Mouse (Mus musculus): ENCODE measurements at regions not wholly inside any gene's neighbourhood (a gene's known extent, or its start where the extent isn't known, plus 50 kb on each side); places are given as distances from the start of the nearest gene placed in this dataset.

- peak in 1 of 2 experiments; percentile 38 for DNase-seq (ENCODE audit: extremely low spot score in 1 of 2, low spot score in 1 of 2)
Measured at GRCm38 (mm10) chr2:34043064-34043463, 155.3 kb upstream of the Mvb12b start.

GRCm38 (mm10) chr2:34042336-34042735 is 154.6 kb upstream of the Mvb12b start:
- no peak for DNase-seq (ENCODE audit: extremely low spot score in 1 of 2, low spot score in 1 of 2)

GRCm38 (mm10) chr2:34038982-34039381 is 151.2 kb upstream of the Mvb12b start:
- DNase-seq (ENCODE audit: extremely low spot score in 1 of 2, low spot score in 1 of 2) = no peak

GRCm38 (mm10) chr2:34033212-34033611 is 145.5 kb upstream of the Mvb12b start:
- no peak for DNase-seq (ENCODE audit: extremely low spot score in 1 of 2, low spot score in 1 of 2)

GRCm38 (mm10) chr2:34031421-34031820 is 143.7 kb upstream of the Mvb12b start:
- no peak for DNase-seq (ENCODE audit: extremely low spot score in 1 of 2, low spot score in 1 of 2)

- DNase-seq (ENCODE audit: extremely low spot score in 1 of 2, low spot score in 1 of 2) = no peak
Measured at GRCm38 (mm10) chr2:34031001-34031412, 143.3 kb upstream of the Mvb12b start.

- peak in 1 of 2 experiments; percentile 39 for DNase-seq (ENCODE audit: extremely low spot score in 1 of 2, low spot score in 1 of 2)
Measured at GRCm38 (mm10) chr2:34027445-34027844, 139.7 kb upstream of the Mvb12b start.

GRCm38 (mm10) chr2:34026566-34027360 is 139.0 kb upstream of the Mvb12b start:
- DNase-seq (ENCODE audit: extremely low spot score in 1 of 2, low spot score in 1 of 2) = no peak

- peak in 1 of 2 experiments; percentile 72 for DNase-seq (ENCODE audit: extremely low spot score in 1 of 2, low spot score in 1 of 2)
Measured at GRCm38 (mm10) chr2:34025715-34026360, 138.1 kb upstream of the Mvb12b start.

GRCm38 (mm10) chr2:34017142-34017453 is 129.4 kb upstream of the Mvb12b start:
- DNase-seq (ENCODE audit: extremely low spot score in 1 of 2, low spot score in 1 of 2) = no peak

GRCm38 (mm10) chr2:34016350-34017141 is 128.8 kb upstream of the Mvb12b start:
- no peak for DNase-seq (ENCODE audit: extremely low spot score in 1 of 2, low spot score in 1 of 2)

- no peak for DNase-seq (ENCODE audit: extremely low spot score in 1 of 2, low spot score in 1 of 2)
Measured at GRCm38 (mm10) chr2:34015640-34015995, 127.9 kb upstream of the Mvb12b start.

GRCm38 (mm10) chr2:34014868-34015639 is 127.3 kb upstream of the Mvb12b start:
- no peak for DNase-seq (ENCODE audit: extremely low spot score in 1 of 2, low spot score in 1 of 2)

GRCm38 (mm10) chr2:34010166-34010565 is 122.4 kb upstream of the Mvb12b start:
- DNase-seq (ENCODE audit: extremely low spot score in 1 of 2, low spot score in 1 of 2) = no peak

- DNase-seq (ENCODE audit: extremely low spot score in 1 of 2, low spot score in 1 of 2) = no peak
Measured at GRCm38 (mm10) chr2:34007916-34008315, 120.2 kb upstream of the Mvb12b start.

- no peak for DNase-seq (ENCODE audit: extremely low spot score in 1 of 2, low spot score in 1 of 2)
Measured at GRCm38 (mm10) chr2:33997106-33997505, 109.4 kb upstream of the Mvb12b start.

GRCm38 (mm10) chr2:33996331-33996730 is 108.6 kb upstream of the Mvb12b start:
- no peak for DNase-seq (ENCODE audit: extremely low spot score in 1 of 2, low spot score in 1 of 2)

- no peak for DNase-seq (ENCODE audit: extremely low spot score in 1 of 2, low spot score in 1 of 2)
Measured at GRCm38 (mm10) chr2:33991299-33991698, 103.6 kb upstream of the Mvb12b start.

- no peak for DNase-seq (ENCODE audit: extremely low spot score in 1 of 2, low spot score in 1 of 2)
Measured at GRCm38 (mm10) chr2:33990711-33991110, 103.0 kb upstream of the Mvb12b start.

GRCm38 (mm10) chr2:33989555-33990370 is 102.0 kb upstream of the Mvb12b start:
- peak in 1 of 2 experiments; percentile 44 for DNase-seq (ENCODE audit: extremely low spot score in 1 of 2, low spot score in 1 of 2)
